Mouse (Mus musculus) layer of hippocampus, adult 11-12 months (tissue): Measurements from ENCODE around the gene Zfp853.

ENCODE experiments used
- DNase-seq: peaks from one replicate; pipeline ENCODE4 v3.0.0; 2022; ENCODE audit warnings: low spot score

The Zfp853 gene

GRCm38 (mm10) chr5:143293404-143293803 is at the start of gene Zfp853:
Gene Zfp853, minus strand, starts transcription at chr5:143293623.
- no peak for DNase-seq

GRCm38 (mm10) chr5:143339603-143340002 is 46.2 kb upstream of the Zfp853 start:
- DNase-seq = no peak

- DNase-seq = no peak
These were observed 43.1 kb upstream of the Zfp853 start for GRCm38 (mm10) chr5:143336559-143336958.

- no peak for DNase-seq
These were observed 41.7 kb upstream of the Zfp853 start for GRCm38 (mm10) chr5:143335089-143335460.

GRCm38 (mm10) chr5:143334418-143335088 is 41.1 kb upstream of the Zfp853 start:
- DNase-seq = no peak

- DNase-seq = peak; percentile 91
These were observed 40.4 kb upstream of the Zfp853 start for GRCm38 (mm10) chr5:143333872-143334271.

- peak; percentile 88 for DNase-seq
These were observed 35.5 kb upstream of the Zfp853 start, which contains the start of gene Zdhhc4 for GRCm38 (mm10) chr5:143328690-143329495. Gene Zdhhc4, minus strand, starts transcription at chr5:143329256.

- no peak for DNase-seq
These were observed 23.8 kb upstream of the Zfp853 start for GRCm38 (mm10) chr5:143317288-143317610.

GRCm38 (mm10) chr5:143316605-143317287 is 23.3 kb upstream of the Zfp853 start:
- DNase-seq = no peak

- no peak for DNase-seq
These were observed 22.1 kb upstream of the Zfp853 start for GRCm38 (mm10) chr5:143315514-143315888.

GRCm38 (mm10) chr5:143314730-143315513 is 21.5 kb upstream of the Zfp853 start, which contains the start of gene E130309D02Rik:
Gene E130309D02Rik, minus strand, starts transcription at chr5:143315360.
- peak; percentile 83 for DNase-seq

GRCm38 (mm10) chr5:143314183-143314729 is 20.8 kb upstream of the Zfp853 start:
- no peak for DNase-seq

GRCm38 (mm10) chr5:143311886-143312285 is 18.5 kb upstream of the Zfp853 start:
- peak; percentile 83 for DNase-seq

- no peak for DNase-seq
These were observed 16.5 kb upstream of the Zfp853 start for GRCm38 (mm10) chr5:143309916-143310315.

GRCm38 (mm10) chr5:143308825-143309224 is 15.4 kb upstream of the Zfp853 start:
- DNase-seq = no peak

GRCm38 (mm10) chr5:143304251-143304650 is 10.8 kb upstream of the Zfp853 start:
- no peak for DNase-seq

- DNase-seq = no peak
These were observed 7.9 kb upstream of the Zfp853 start for GRCm38 (mm10) chr5:143301296-143301695.

GRCm38 (mm10) chr5:143299686-143300085 is 6.3 kb upstream of the Zfp853 start:
- peak; percentile 63 for DNase-seq

- no peak for DNase-seq
These were observed 5.0 kb upstream of the Zfp853 start for GRCm38 (mm10) chr5:143298391-143298790.

- DNase-seq = no peak
These were observed 4.6 kb upstream of the Zfp853 start for GRCm38 (mm10) chr5:143297986-143298385.

GRCm38 (mm10) chr5:143295330-143295729 is 1.9 kb upstream of the Zfp853 start:
- no peak for DNase-seq

- no peak for DNase-seq
These were observed 1.4 kb upstream of the Zfp853 start for GRCm38 (mm10) chr5:143294862-143295261.
